Mouse (Mus musculus): ENCODE data around the gene Zfp433. TPM values are rescaled to one million over a fixed set of nuclear protein-coding genes. Genes with fewer than 3 reads are reported as not detected.

Zfp433 gene
- total and polyA plus RNA-seq, 2 experiments from 2014 or later = 5.5 to 9.9 TPM

Other genes with a start within 250 kb of the Zfp433 start
- 24.6 and 47.6 TPM in 2 replicates for gene Nfic, start 249.2 kb upstream of the Zfp433 start, total RNA-seq (2014; rRNA removed; ENCODE audit: low replicate concordance)
- 73.7 and 77.9 TPM in 2 replicates for gene Nfic, start 249.2 kb upstream of the Zfp433 start, polyA plus RNA-seq (2015; fragmentation: Nextera tagmentation; extraction: Ambion mirVana)
- gene Celf5, start 222.1 kb upstream of the Zfp433 start, total RNA-seq (2014; rRNA removed; ENCODE audit: low replicate concordance) = not detected in 2 replicates
- 0.07 and 0.08 TPM in 2 replicates for gene Celf5, start 222.1 kb upstream of the Zfp433 start, polyA plus RNA-seq (2015; fragmentation: Nextera tagmentation; extraction: Ambion mirVana)
- gene Ncln, start 208.4 kb upstream of the Zfp433 start, total RNA-seq (2014; rRNA removed; ENCODE audit: low replicate concordance) = 88.5 and 91.5 TPM in 2 replicates
- gene Ncln, start 208.4 kb upstream of the Zfp433 start, polyA plus RNA-seq (2015; fragmentation: Nextera tagmentation; extraction: Ambion mirVana) = 27.1 and 30.5 TPM in 2 replicates
- gene S1pr4, start 204.7 kb upstream of the Zfp433 start, total RNA-seq (2014; rRNA removed; ENCODE audit: low replicate concordance) = 0.66 TPM in 1 of 2 replicates, not detected in the other
- 0.34 and 0.43 TPM in 2 replicates for gene S1pr4, start 204.7 kb upstream of the Zfp433 start, polyA plus RNA-seq (2015; fragmentation: Nextera tagmentation; extraction: Ambion mirVana)
- gene Gna15, start 180.6 kb upstream of the Zfp433 start, total RNA-seq (2014; rRNA removed; ENCODE audit: low replicate concordance) = 0.35 TPM in 1 of 2 replicates, not detected in the other
- gene Gna15, start 180.6 kb upstream of the Zfp433 start, polyA plus RNA-seq (2015; fragmentation: Nextera tagmentation; extraction: Ambion mirVana) = 0.59 and 0.63 TPM in 2 replicates
- 68.2 and 83.9 TPM in 2 replicates for gene Gna11, start 159.6 kb upstream of the Zfp433 start, total RNA-seq (2014; rRNA removed; ENCODE audit: low replicate concordance)
- 50.1 and 52.4 TPM in 2 replicates for gene Gna11, start 159.6 kb upstream of the Zfp433 start, polyA plus RNA-seq (2015; fragmentation: Nextera tagmentation; extraction: Ambion mirVana)
- gene Aes, start 145.3 kb upstream of the Zfp433 start, total RNA-seq (2014; rRNA removed; ENCODE audit: low replicate concordance) = 851 and 870 TPM in 2 replicates
- 765 and 767 TPM in 2 replicates for gene Aes, start 145.3 kb upstream of the Zfp433 start, polyA plus RNA-seq (2015; fragmentation: Nextera tagmentation; extraction: Ambion mirVana)
- 6.8 and 10.4 TPM in 2 replicates for gene Tle2, start 130.3 kb upstream of the Zfp433 start, total RNA-seq (2014; rRNA removed; ENCODE audit: low replicate concordance)
- 11.1 and 11.9 TPM in 2 replicates for gene Tle2, start 130.3 kb upstream of the Zfp433 start, polyA plus RNA-seq (2015; fragmentation: Nextera tagmentation; extraction: Ambion mirVana)
- 18.6 and 41.4 TPM in 2 replicates for gene Tle6, start 103.8 kb upstream of the Zfp433 start, total RNA-seq (2014; rRNA removed; ENCODE audit: low replicate concordance)
- 19.3 and 23.1 TPM in 2 replicates for gene Tle6, start 103.8 kb upstream of the Zfp433 start, polyA plus RNA-seq (2015; fragmentation: Nextera tagmentation; extraction: Ambion mirVana)
- gene BC025920, start 98.6 kb upstream of the Zfp433 start, total RNA-seq (2014; rRNA removed; ENCODE audit: low replicate concordance) = 1.7 and 2.7 TPM in 2 replicates
- 0.38 and 0.44 TPM in 2 replicates for gene BC025920, start 98.6 kb upstream of the Zfp433 start, polyA plus RNA-seq (2015; fragmentation: Nextera tagmentation; extraction: Ambion mirVana)
- 10.9 and 24.7 TPM in 2 replicates for gene Sirt6, start 77.0 kb upstream of the Zfp433 start, total RNA-seq (2014; rRNA removed; ENCODE audit: low replicate concordance)
- 16.2 and 16.6 TPM in 2 replicates for gene Sirt6, start 77.0 kb upstream of the Zfp433 start, polyA plus RNA-seq (2015; fragmentation: Nextera tagmentation; extraction: Ambion mirVana)
- gene Ankrd24, start 76.3 kb upstream of the Zfp433 start, total RNA-seq (2014; rRNA removed; ENCODE audit: low replicate concordance) = 48.5 and 54.5 TPM in 2 replicates
- gene Ankrd24, start 76.3 kb upstream of the Zfp433 start, polyA plus RNA-seq (2015; fragmentation: Nextera tagmentation; extraction: Ambion mirVana) = 8.9 and 9.1 TPM in 2 replicates
- 1.5 and 2.6 TPM in 2 replicates for gene Gm10778, start 55.8 kb upstream of the Zfp433 start, total RNA-seq (2014; rRNA removed; ENCODE audit: low replicate concordance)
- gene Gm10778, start 55.8 kb upstream of the Zfp433 start, polyA plus RNA-seq (2015; fragmentation: Nextera tagmentation; extraction: Ambion mirVana) = 2.3 and 2.6 TPM in 2 replicates
- 1.3 and 4.8 TPM in 2 replicates for gene Gm3055, start 66.3 kb downstream of the Zfp433 start, total RNA-seq (2014; rRNA removed; ENCODE audit: low replicate concordance)
- 2.2 and 2.9 TPM in 2 replicates for gene Gm3055, start 66.3 kb downstream of the Zfp433 start, polyA plus RNA-seq (2015; fragmentation: Nextera tagmentation; extraction: Ambion mirVana)
- 1.1 TPM in 1 of 2 replicates, not detected in the other for gene Gm4767, start 107.4 kb downstream of the Zfp433 start, total RNA-seq (2014; rRNA removed; ENCODE audit: low replicate concordance)
- gene Gm4767, start 107.4 kb downstream of the Zfp433 start, polyA plus RNA-seq (2015; fragmentation: Nextera tagmentation; extraction: Ambion mirVana) = 1.5 and 1.7 TPM in 2 replicates
- gene Gm32687, start 159.1 kb downstream of the Zfp433 start, total RNA-seq (2014; rRNA removed; ENCODE audit: low replicate concordance) = 1.0 TPM in 1 of 2 replicates, not detected in the other
- gene Gm32687, start 159.1 kb downstream of the Zfp433 start, polyA plus RNA-seq (2015; fragmentation: Nextera tagmentation; extraction: Ambion mirVana) = 3.1 and 4.3 TPM in 2 replicates
- 0.76 and 1.8 TPM in 2 replicates for gene Zfp781, start 225.7 kb downstream of the Zfp433 start, total RNA-seq (2014; rRNA removed; ENCODE audit: low replicate concordance)
- 0.81 and 1.1 TPM in 2 replicates for gene Zfp781, start 225.7 kb downstream of the Zfp433 start, polyA plus RNA-seq (2015; fragmentation: Nextera tagmentation; extraction: Ambion mirVana)

Measured in heart, postnatal 0 days (tissue).